In the genomic region with DNA sequence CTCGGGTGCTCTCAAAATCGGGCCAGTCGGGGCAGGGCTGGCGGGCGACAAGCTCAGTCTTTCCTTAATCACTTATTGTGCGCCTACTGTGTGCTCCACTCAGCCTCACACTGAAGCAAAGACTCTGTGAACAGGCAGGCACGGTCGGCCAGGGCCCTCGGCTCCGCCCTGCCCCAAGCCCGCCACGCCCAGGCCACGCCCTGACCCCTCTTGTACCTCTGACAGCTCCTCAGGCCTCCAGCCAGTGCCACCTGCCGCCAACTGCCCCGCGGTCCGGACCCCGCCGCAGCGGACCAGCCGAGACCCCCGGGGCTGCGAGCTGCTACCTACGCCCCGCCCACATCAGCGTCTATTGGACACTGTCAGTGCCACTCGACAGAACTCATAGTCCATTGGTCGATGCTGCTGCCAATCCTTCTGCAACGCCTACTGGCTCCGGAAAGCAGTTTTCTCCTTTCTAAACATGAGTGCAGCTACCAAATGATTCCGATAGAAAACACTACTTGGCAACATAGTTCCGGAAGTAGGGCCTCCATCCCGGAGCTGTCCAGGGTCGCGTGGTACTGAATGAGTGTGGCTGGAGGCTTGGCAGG, we compare ENCODE assay signal across 8 mouse cellular contexts. TPM values are rescaled to one million over a fixed set of nuclear protein-coding genes. Genes with fewer than 3 reads are reported as not detected.
DNase-seq lines count a peak whose midpoint lies in the region; ATAC-seq and TF ChIP-seq lines count a peak whose summit lies in the region.

A gene (minus strand): TSS at position 439 of the 593 bp plus-strand sequence.

- H3K27me3 ChIP-seq in C2C12 (ENCODE audit: control insufficient read depth, insufficient read depth, insufficient read length) (no peaks in the 10 kb centered on the region), myocyte (ENCODE audit: control insufficient read depth, insufficient read depth, insufficient read length) (no peaks in the 10 kb centered on the region)
- no peaks in the 10 kb centered on the region for H3K27me3 ChIP-seq in erythroblast, embryonic 14.5 days (ENCODE audit: control insufficient read depth)
- H3K27me3 ChIP-seq in heart, embryonic 11.5 days (ENCODE audit: control insufficient read depth, insufficient read depth, low read length), result no peaks in the 10 kb centered on the region
- no peaks in the 10 kb centered on the region for H3K27me3 ChIP-seq in kidney, embryonic 16.5 days (ENCODE audit: insufficient read depth, low read length)
- no peaks in the 10 kb centered on the region for H3K27me3 ChIP-seq in liver, adult 2 months (ENCODE audit: control insufficient read depth, insufficient read depth, low read length)
- no peaks in the 10 kb centered on the region for H3K27me3 ChIP-seq in splenic B cell, adult 2 months (ENCODE audit: control insufficient read depth, insufficient read depth, low read length, poor library complexity, severe bottlenecking)

- WGBS in heart, embryonic 11.5 days (ENCODE audit: insufficient replicate concordance), result under 1% methylated on average over 35 of the region's 35 CpGs
- under 1% methylated on average over 35 of the region's 35 CpGs for WGBS in kidney, embryonic 16.5 days
- WGBS in liver, adult 2 months, result under 1% methylated on average over 35 of the region's 35 CpGs

- peak; percentile 98 for ATAC-seq in heart, embryonic 11.5 days (replicated peaks; ENCODE audit: insufficient number of reproducible peaks, low FRiP score, low TSS enrichment)
- peak; percentile 100 for ATAC-seq in kidney, embryonic 16.5 days (ENCODE audit: low FRiP score, low TSS enrichment)

- H3K4me3 ChIP-seq in C2C12 (ENCODE audit: insufficient read depth, poor library complexity, severe bottlenecking), result peak within 1 kb of the TSS; percentile 51
- H3K4me3 ChIP-seq in erythroblast, embryonic 14.5 days (replicated peaks), result peak within 1 kb of the TSS; percentile 76
- peak within 1 kb of the TSS; percentile 53 for H3K4me3 ChIP-seq in heart, embryonic 11.5 days (ENCODE audit: low read depth, low read length)
- H3K4me3 ChIP-seq in kidney, embryonic 16.5 days (ENCODE audit: low read length), result peak within 1 kb of the TSS; percentile 67
- peak within 1 kb of the TSS; percentile 95 for H3K4me3 ChIP-seq in liver, adult 2 months (ENCODE audit: insufficient read depth, low read depth, low read length)
- peak within 1 kb of the TSS; percentile 35 for H3K4me3 ChIP-seq in myocyte

- H3K79me2 ChIP-seq in C2C12 (ENCODE audit: control insufficient read depth, insufficient read depth), result no peaks in the 10 kb centered on the region
- no peaks in the 10 kb centered on the region for H3K79me2 ChIP-seq in liver, adult 2 months (ENCODE audit: control insufficient read depth, insufficient read depth, low read length)
- no peaks in the 10 kb centered on the region for H3K79me2 ChIP-seq in myocyte (ENCODE audit: control insufficient read depth, insufficient read depth)

- H3K36me3 ChIP-seq in C2C12 (ENCODE audit: control insufficient read depth, insufficient read depth) (no peaks in the 10 kb centered on the region), myocyte (ENCODE audit: control insufficient read depth, insufficient read depth) (no peaks in the 10 kb centered on the region)
- H3K36me3 ChIP-seq in erythroblast, embryonic 14.5 days (ENCODE audit: control insufficient read depth), result peaks cover 18% of the 10 kb centered on the region
- H3K36me3 ChIP-seq in heart, embryonic 11.5 days (ENCODE audit: control insufficient read depth, insufficient read depth, low read length), result no peaks in the 10 kb centered on the region
- 0 out of 2 replicates have a peak, but pooled peaks cover 2% of the 10 kb centered on the region for H3K36me3 ChIP-seq in kidney, embryonic 16.5 days (ENCODE audit: insufficient read depth, low read length)
- no peaks in the 10 kb centered on the region for H3K36me3 ChIP-seq in liver, adult 2 months (ENCODE audit: control insufficient read depth, insufficient read depth, low read length)
- no peaks in the 10 kb centered on the region; the same call in none of the 2 replicates for H3K36me3 ChIP-seq in splenic B cell, adult 2 months (ENCODE audit: control insufficient read depth, insufficient read depth, low read length, poor library complexity, severe bottlenecking)

- no peak for TF ChIP-seq CTCF in C2C12 (IDR thresholded peaks at IDR 0.05; ENCODE audit: control insufficient read depth, insufficient read depth, insufficient read length)
- no peak for TF ChIP-seq CTCF in brain, embryonic 14.5 days (IDR thresholded peaks at IDR 0.05; ENCODE audit: borderline replicate concordance, extremely low read depth, insufficient read depth, insufficient read length)
- TF ChIP-seq CTCF in liver, adult 2 months (IDR thresholded peaks at IDR 0.05; ENCODE audit: low read depth, low read length), result no peak

- peaks cover 22% of the 10 kb centered on the region for H3K4me1 ChIP-seq in erythroblast, embryonic 14.5 days (ENCODE audit: control insufficient read depth)
- no peaks in the 10 kb centered on the region; the same call in 1 of the 2 replicates for H3K4me1 ChIP-seq in heart, embryonic 11.5 days (ENCODE audit: control insufficient read depth, insufficient read depth, low read length)
- H3K4me1 ChIP-seq in kidney, embryonic 16.5 days (ENCODE audit: insufficient read depth, low read length), result 0 out of 2 replicates have a peak, but pooled peaks cover 5% of the 10 kb centered on the region
- no peaks in the 10 kb centered on the region for H3K4me1 ChIP-seq in liver, adult 2 months (ENCODE audit: control insufficient read depth, insufficient read depth, low read length)

- H3K27ac ChIP-seq in heart, embryonic 11.5 days (ENCODE audit: low read depth, low read length), result no peak within 1 kb of the TSS
- no peak within 1 kb of the TSS for H3K27ac ChIP-seq in kidney, embryonic 16.5 days (ENCODE audit: low read length)
- no peak within 1 kb of the TSS for H3K27ac ChIP-seq in liver, adult 2 months (replicated peaks; ENCODE audit: insufficient read depth, low read depth, low read length)

- H3K9me3 ChIP-seq in erythroblast, embryonic 14.5 days (ENCODE audit: control insufficient read depth, low read length), result no peaks in the 10 kb centered on the region
- H3K9me3 ChIP-seq in heart, embryonic 11.5 days (replicated peaks; ENCODE audit: control insufficient read depth, low read length), result no peaks in the 10 kb centered on the region
- no peaks in the 10 kb centered on the region for H3K9me3 ChIP-seq in kidney, embryonic 16.5 days (ENCODE audit: low read length)

- peak; percentile 100 for DNase-seq in brain, embryonic 14.5 days (ENCODE audit: low read depth)
- peak; percentile 94 for DNase-seq in liver, adult 2 months (ENCODE audit: extremely low read depth, low read depth, low spot score)
- DNase-seq in splenic B cell, adult 2 months (ENCODE audit: low read depth, low spot score), result peak; percentile 99

- peak within 1 kb of the TSS; percentile 75 for H3ac ChIP-seq in C2C12 (ENCODE audit: control insufficient read depth, insufficient read length, low read depth)
- peak within 1 kb of the TSS; percentile 2 for H3ac ChIP-seq in myocyte (ENCODE audit: control insufficient read depth, insufficient read length)

- peak; percentile 71 for TF ChIP-seq POLR2A in brain, embryonic 14.5 days (IDR thresholded peaks at IDR 0.05; ENCODE audit: borderline replicate concordance, extremely low read depth, insufficient read depth, insufficient read length, poor library complexity, severe bottlenecking)
- 0 out of 2 replicates have a peak, but pooled peaks have one; percentile 25 for TF ChIP-seq POLR2A in liver, adult 2 months (IDR thresholded peaks at IDR 0.05; ENCODE audit: extremely low read depth, insufficient read depth, low read length)
- TF ChIP-seq POLR2A in myocyte (IDR thresholded peaks at IDR 0.05; ENCODE audit: insufficient read length, low read depth), result peak; percentile 68

- H3K4me2 ChIP-seq in heart, embryonic 11.5 days, result peak within 1 kb of the TSS; percentile 57
- H3K4me2 ChIP-seq in kidney, embryonic 16.5 days (replicated peaks; ENCODE audit: low read depth, low read length), result peak within 1 kb of the TSS; percentile 51
- H3K4me2 ChIP-seq in myocyte (ENCODE audit: low read depth), result peak within 1 kb of the TSS; percentile 68

- H3K9ac ChIP-seq in heart, embryonic 11.5 days (ENCODE audit: low read depth, low read length), result peak within 1 kb of the TSS; percentile 50
- H3K9ac ChIP-seq in kidney, embryonic 16.5 days (replicated peaks; ENCODE audit: low read length), result peak within 1 kb of the TSS; percentile 77
- peak within 1 kb of the TSS; percentile 93 for H3K9ac ChIP-seq in liver, adult 2 months (ENCODE audit: low read depth, low read length)

- H3K79me3 ChIP-seq in C2C12 (ENCODE audit: low read depth), result no peaks in the 10 kb centered on the region

TF ChIP-seq in C2C12, 6 proteins besides CTCF, POLR2A, EP300 and RAD21:
- TF ChIP-seq CEBPB (IDR thresholded peaks at IDR 0.05; ENCODE audit: low read depth), result no peak
- peak; percentile 77 for TF ChIP-seq MAX (IDR thresholded peaks at IDR 0.05)
- no peak for TF ChIP-seq FOSL1 (IDR thresholded peaks at IDR 0.05; ENCODE audit: insufficient read depth, low read length, poor library complexity, severe bottlenecking)
- TF ChIP-seq USF1 (IDR thresholded peaks at IDR 0.05; ENCODE audit: low read depth), result peak; percentile 6
- TF ChIP-seq MYOG (IDR thresholded peaks at IDR 0.05; ENCODE audit: control insufficient read depth, extremely low read depth, insufficient read length), result no peak
- peak; percentile 1 for TF ChIP-seq MYOD1 (IDR thresholded peaks at IDR 0.05; ENCODE audit: control insufficient read depth, insufficient read length, low read depth)

TF ChIP-seq in myocyte, 11 proteins besides CTCF, POLR2A, EP300 and RAD21 (continues in another document):
- TF ChIP-seq MYOD1 (IDR thresholded peaks at IDR 0.05; ENCODE audit: control insufficient read depth in 1 of 3, insufficient read length in 2 of 3, low read depth in 2 of 3), result peak in 2 of 3 experiments; percentile 72 to 83
- peak; percentile 63 for TF ChIP-seq TCF3 (IDR thresholded peaks at IDR 0.05; ENCODE audit: insufficient read length, low read depth)
- TF ChIP-seq MYOG (IDR thresholded peaks at IDR 0.05; ENCODE audit: control insufficient read depth in 1 of 3, insufficient read depth in 1 of 3, insufficient read length in 2 of 3, low read depth in 2 of 3), result peak in 2 of 3 experiments; percentile 74 to 75
- no peak for TF ChIP-seq CEBPB (IDR thresholded peaks at IDR 0.05; ENCODE audit: insufficient read depth, poor library complexity, severe bottlenecking)
- TF ChIP-seq TCF12 (IDR thresholded peaks at IDR 0.05; ENCODE audit: insufficient read depth, poor library complexity, severe bottlenecking), result no peak
- TF ChIP-seq REST (IDR thresholded peaks at IDR 0.05; ENCODE audit: insufficient read depth, insufficient read length), result peak; percentile 93
- TF ChIP-seq MAX (IDR thresholded peaks at IDR 0.05; ENCODE audit: low read depth), result no peak

RNA-seq across cellular contexts. Expression of the gene that starts here (rescaled TPM):
- polyA plus RNA-seq in C2C12 (2012; fragmentation: generic; extraction: Trizol) (11.6 TPM), myocyte (2012; fragmentation: generic; extraction: Trizol) (21.8 TPM)
- polyA plus RNA-seq in brain, embryonic 14.5 days (2012; rRNA removed), result 70.0 and 77.9 TPM in 2 replicates
- polyA plus RNA-seq in erythroblast, embryonic 14.5 days (2012), result 1.5 and 1.7 TPM in 2 replicates
- polyA plus RNA-seq in heart, embryonic 11.5 days (2014; fragmentation: Nextera tagmentation; extraction: Ambion mirVana), result 3.9 and 4.1 TPM in 2 replicates
- 19.6 and 19.9 TPM in 2 replicates for polyA plus RNA-seq in kidney, embryonic 16.5 days (2015; fragmentation: Nextera tagmentation; extraction: Ambion mirVana)
- total RNA-seq in liver, adult 2 months (2014; rRNA removed), result 6.1 and 6.9 TPM in 2 replicates
- 13.2 and 14.1 TPM in 2 replicates for polyA plus RNA-seq in liver, adult 2 months (2012; rRNA removed)

Comparison
In these comparisons a context has a peak if more than half of its experiments do, and no peak if none do; other contexts are left out.
1. H3K4me3 ChIP-seq: peak in every context shown above with its lines; median percentile 95 in liver, adult 2 months; 76 in erythroblast, embryonic 14.5 days; 67 in kidney, embryonic 16.5 days; 53 in heart, embryonic 11.5 days; 51 in C2C12; 35 in myocyte.